ENCODE assay signal across 22 mouse cellular contexts in genomic region chr4:66821171-66821570, GRCm38 (mm10). TPM values are rescaled to one million over a fixed set of nuclear protein-coding genes. Genes with fewer than 3 reads are reported as not detected.
DNase-seq lines count a peak whose midpoint lies in the region; ATAC-seq and TF ChIP-seq lines count a peak whose summit lies in the region.
"Had no signal": no experiment of that assay in that cellular context is flagged by ENCODE, and none has a peak within 500 bp of the region (broad histone marks: within the 10 kb centered on the region; RNA-seq: fewer than 3 reads in every experiment).

No protein-coding gene starts in this region.

- no peaks in the 10 kb centered on the region for H3K79me2 ChIP-seq in CH12.LX (replicated peaks; ENCODE audit: control insufficient read depth, extremely low read depth, insufficient read depth, poor library complexity, severe bottlenecking)

- TF ChIP-seq CTCF in CH12.LX (conservative IDR thresholded peaks at IDR 0.05 in 1 of 2, IDR thresholded peaks at IDR 0.05 in 1 of 2; ENCODE audit: low read depth in 2 of 2, low read length in 2 of 2) = no peak

- 0 out of 2 replicates have a peak overlapping the region, but pooled peaks have one; percentile 6 for H3K9ac ChIP-seq in CH12.LX (ENCODE audit: insufficient read depth, low read depth)
- H3K9ac ChIP-seq in forebrain, embryonic 11.5 days (ENCODE audit: low read length) = no peak overlapping the region
- H3K9ac ChIP-seq: forebrain, embryonic 12.5 days; limb, embryonic 15.5 days; liver, embryonic 14.5 days; lung, embryonic 14.5 days; midbrain, embryonic 15.5 days; neural tube, embryonic 13.5 days had no signal

- in situ Hi-C loops in CH12.LX (cut with MboI; ENCODE audit: low pct_ligation_motif_present, low pct_unique_long_range_greater_than_20kb, low sequenced_read_pairs) = no loop called here

- DNase-seq in CH12.LX (ENCODE audit: extremely low read depth) = no peak
- DNase-seq in brain, adult 2 months (ENCODE audit: low read depth, low spot score) = peak; percentile 82
- DNase-seq in cerebellum, adult 8-10 months = peak; percentile 51
- peak; percentile 65 to 66 for DNase-seq in cerebellum, postnatal 36 days
- no peak for DNase-seq in embryo, embryonic 10.5 days (ENCODE audit: low spot score)
- no peak for DNase-seq in forebrain, embryonic 11.5 days (ENCODE audit: low spot score)
- no peak for DNase-seq in ovary, adult 18-20 months (ENCODE audit: low spot score)
- DNase-seq: adrenal gland, postnatal 10 days; kidney, adult 11 months; kidney, postnatal 4 days; left cerebral cortex, postnatal 4 days; lung, embryonic 14.5 days; thymus, adult 18-20 months; thymus, postnatal 36 days had no signal

- H3K36me3 ChIP-seq in CH12.LX (replicated peaks in 1 of 2; ENCODE audit: control insufficient read depth in 1 of 2, insufficient read depth in 1 of 2, low read length in 1 of 2) = no peaks in the 10 kb centered on the region
- H3K36me3 ChIP-seq in forebrain, embryonic 11.5 days (ENCODE audit: control insufficient read depth, insufficient read depth, low read length) = no peaks in the 10 kb centered on the region
- H3K36me3 ChIP-seq: forebrain, embryonic 12.5 days; heart, embryonic 10.5 days; limb, embryonic 15.5 days; midbrain, embryonic 15.5 days; neural tube, embryonic 13.5 days had no signal

- no peak for TF ChIP-seq RAD21 in CH12.LX (IDR thresholded peaks at IDR 0.05; ENCODE audit: low read depth, low read length)

- dilution Hi-C loops in CH12.LX (cut with MboI; ENCODE audit: extremely low pct_ligation_motif_present, extremely low pct_unique_long_range_greater_than_20kb, low sequenced_read_pairs) = no loop called here

- no peak for TF ChIP-seq EP300 in CH12.LX (IDR thresholded peaks at IDR 0.05; ENCODE audit: low read length)

- no peak overlapping the region for H3K4me2 ChIP-seq in CH12.LX (ENCODE audit: insufficient read depth, low read depth, poor library complexity, severe bottlenecking)
- H3K4me2 ChIP-seq in forebrain, embryonic 11.5 days (ENCODE audit: low read depth, low read length, severe bottlenecking) = no peak overlapping the region
- H3K4me2 ChIP-seq: forebrain, embryonic 12.5 days; limb, embryonic 15.5 days; lung, embryonic 14.5 days; midbrain, embryonic 15.5 days; neural tube, embryonic 13.5 days had no signal

- TF ChIP-seq POLR2A in CH12.LX (IDR thresholded peaks at IDR 0.05; ENCODE audit: low read depth, low read length) = no peak

- no peak for ATAC-seq in forebrain, embryonic 11.5 days (replicated peaks; ENCODE audit: low FRiP score)
- ATAC-seq: midbrain, embryonic 15.5 days had no signal

- no peaks in the 10 kb centered on the region for H3K27me3 ChIP-seq in CH12.LX (replicated peaks)
- no peaks in the 10 kb centered on the region for H3K27me3 ChIP-seq in forebrain, embryonic 11.5 days (ENCODE audit: control insufficient read depth, insufficient read depth, low read length)
- H3K27me3 ChIP-seq: forebrain, embryonic 12.5 days; limb, embryonic 15.5 days; megakaryocyte, embryonic 14.5 days; midbrain, embryonic 15.5 days; neural tube, embryonic 13.5 days had no signal

- WGBS in forebrain, embryonic 11.5 days = 69% methylated on average over 2 of the region's 2 CpGs

- H3K4me1 ChIP-seq in CH12.LX (ENCODE audit: control insufficient read depth in 1 of 2, insufficient read depth in 2 of 2) = peaks cover 5 to 43% of the 10 kb centered on the region in 2 experiments; a peak in 2 of 4 replicates
- H3K4me1 ChIP-seq in forebrain, embryonic 11.5 days (replicated peaks; ENCODE audit: control insufficient read depth, insufficient read depth, low read length) = no peaks in the 10 kb centered on the region
- H3K4me1 ChIP-seq: forebrain, embryonic 12.5 days; heart, embryonic 10.5 days; limb, embryonic 15.5 days; megakaryocyte, embryonic 14.5 days; midbrain, embryonic 15.5 days; neural tube, embryonic 13.5 days had no signal

- H3K27ac ChIP-seq in CH12.LX (ENCODE audit: insufficient read depth, low read depth) = 0 out of 2 replicates have a peak overlapping the region, but pooled peaks have one; percentile 1
- no peak overlapping the region for H3K27ac ChIP-seq in forebrain, embryonic 11.5 days (ENCODE audit: low read depth, low read length)
- H3K27ac ChIP-seq: forebrain, embryonic 12.5 days; heart, embryonic 10.5 days; left cerebral cortex, adult 2 months; limb, embryonic 15.5 days; liver, embryonic 14.5 days; midbrain, embryonic 15.5 days; neural tube, embryonic 13.5 days had no signal

- H3K9me3 ChIP-seq in CH12.LX (replicated peaks; ENCODE audit: low read length) = no peaks in the 10 kb centered on the region
- no peaks in the 10 kb centered on the region for H3K9me3 ChIP-seq in forebrain, embryonic 11.5 days (ENCODE audit: control insufficient read depth, low read length)
- H3K9me3 ChIP-seq: forebrain, embryonic 12.5 days; heart, embryonic 10.5 days; limb, embryonic 15.5 days; megakaryocyte, embryonic 14.5 days; midbrain, embryonic 15.5 days; neural tube, embryonic 13.5 days had no signal

- H3K4me3 ChIP-seq in CH12.LX (replicated peaks in 1 of 3; ENCODE audit: low read depth in 2 of 3, low read length in 2 of 3, poor library complexity in 1 of 3) = no peak overlapping the region
- no peak overlapping the region for H3K4me3 ChIP-seq in forebrain, embryonic 11.5 days (ENCODE audit: low read depth, low read length)
- H3K4me3 ChIP-seq: forebrain, embryonic 12.5 days; heart, embryonic 10.5 days; left cerebral cortex, adult 2 months; limb, embryonic 15.5 days; megakaryocyte, embryonic 14.5 days; midbrain, embryonic 15.5 days; neural tube, embryonic 13.5 days had no signal

TF ChIP-seq in CH12.LX, 34 proteins besides CTCF, POLR2A, EP300 and RAD21:
- TF ChIP-seq UBTF (IDR thresholded peaks at IDR 0.05; ENCODE audit: low read depth, low read length) (no peak), CHD2 (IDR thresholded peaks at IDR 0.05; ENCODE audit: low read length) (no peak), ZC3H11A (IDR thresholded peaks at IDR 0.05; ENCODE audit: low read depth, low read length) (no peak), ZKSCAN1 (IDR thresholded peaks at IDR 0.05; ENCODE audit: borderline replicate concordance, low read depth, low read length) (no peak), POLR2AphosphoS2 (IDR thresholded peaks at IDR 0.05; ENCODE audit: low read depth, low read length) (no peak), USF2 (conservative IDR thresholded peaks at IDR 0.05; ENCODE audit: low read depth, low read length) (no peak), MAX (IDR thresholded peaks at IDR 0.05; ENCODE audit: low read length) (no peak), USF1 (IDR thresholded peaks at IDR 0.05; ENCODE audit: low read depth, low read length) (no peak), KAT2A (IDR thresholded peaks at IDR 0.05; ENCODE audit: insufficient replicate concordance, low read length) (no peak), TCF12 (IDR thresholded peaks at IDR 0.05; ENCODE audit: low read depth, low read length) (no peak), ELF1 (IDR thresholded peaks at IDR 0.05; ENCODE audit: low read depth, low read length) (no peak), TBP (conservative IDR thresholded peaks at IDR 0.05; ENCODE audit: low read depth, low read length) (no peak), MXI1 (IDR thresholded peaks at IDR 0.05; ENCODE audit: low read depth, low read length) (no peak), SIN3A (IDR thresholded peaks at IDR 0.05; ENCODE audit: low read length) (no peak)

RNA-seq across cellular contexts. Expression of gene Tlr4, which starts 6.2 kb away (rescaled TPM):
- 14.4 and 19.0 TPM in 2 replicates for total RNA-seq in CH12.LX (2012; rRNA removed)
- 22.1 and 25.0 TPM in 2 replicates for total RNA-seq in CH12.LX (2014; rRNA removed)
- 8.4 and 8.6 TPM in 2 replicates for polyA plus RNA-seq in CH12.LX (2012; ENCODE audit: insufficient read length, low read depth)
- 0.81 and 1.0 TPM in 2 replicates for polyA plus RNA-seq in forebrain, embryonic 11.5 days (2014; fragmentation: Nextera tagmentation; extraction: Ambion mirVana)

Comparison
In these comparisons a context has a peak if more than half of its experiments do, and no peak if none do; other contexts are left out.
1. DNase-seq: peak in brain, adult 2 months (single experiment), cerebellum, adult 8-10 months (single experiment) and cerebellum, postnatal 36 days (2 of 2); none in CH12.LX (single experiment), embryo, embryonic 10.5 days (single experiment), forebrain, embryonic 11.5 days (single experiment) and ovary, adult 18-20 months (single experiment).